Mouse (Mus musculus) intestine, embryonic 14.5 days (tissue): ENCODE results near the gene Esyt1. TPM values are rescaled to one million over a fixed set of nuclear protein-coding genes. Genes with fewer than 3 reads are reported as not detected.
"Not testable (repeated sequence)": the region's sequence is repeated elsewhere in the genome, so short reads cannot be mapped to it uniquely, and the experiment has no call there.

Experiments used
- ATAC-seq: fragments of 200-750 bp; cut with Nextera tagmentation; replicated peaks from 2 replicates; pipeline ENCODE4 v1.8.0; 2017; ENCODE audit warnings: low read depth, moderate number of reproducible peaks, moderate TSS enrichment, moderate library complexity; ENCODE audit not compliant: low FRiP score, low TSS enrichment
- DNase-seq: peaks from one replicate; pipeline ENCODE4 v3.0.0-alpha.2; 2018; ENCODE audit warnings: low spot score
- H3K27ac ChIP-seq: fragments of 300-500 bp; sonication (generic); 2 replicates; pipeline ENCODE4 v1.5.1; 2014; ENCODE audit warnings: low read depth, mild to moderate bottlenecking, control low read depth
- H3K27me3 ChIP-seq: fragments of 300-500 bp; sonication (generic); replicated peaks from 2 replicates; pipeline ENCODE4 v1.6.1; 2014; ENCODE audit warnings: low read length, control low read depth; ENCODE audit not compliant: control insufficient read depth, insufficient read depth
- H3K36me3 ChIP-seq: fragments of 300-500 bp; sonication (generic); 2 replicates; pipeline ENCODE4 v1.6.1; 2014; ENCODE audit warnings: low read length, control low read depth; ENCODE audit not compliant: control insufficient read depth, insufficient read depth
- H3K4me1 ChIP-seq: fragments of 300-500 bp; sonication (generic); replicated peaks from 2 replicates; pipeline ENCODE4 v1.6.1; 2014; ENCODE audit warnings: low read length, control low read depth, mixed read lengths; ENCODE audit not compliant: control insufficient read depth, insufficient read depth
- H3K4me2 ChIP-seq: fragments of 300-500 bp; sonication (generic); 2 replicates; pipeline ENCODE4 v1.6.1; 2014; ENCODE audit warnings: low read length
- H3K4me3 ChIP-seq: fragments of 300-500 bp; sonication (generic); 2 replicates; pipeline ENCODE4 v1.5.1; 2014; ENCODE audit warnings: low read depth, low read length, control low read depth, mixed read lengths
- H3K9ac ChIP-seq: fragments of 300-500 bp; sonication (generic); 2 replicates; pipeline ENCODE4 v1.6.1; 2014; ENCODE audit warnings: mild to moderate bottlenecking, low read length
- H3K9me3 ChIP-seq: fragments of 300-500 bp; sonication (generic); 2 replicates; pipeline ENCODE4 v1.6.1; 2016; ENCODE audit warnings: low read length, control low read depth; ENCODE audit not compliant: control insufficient read depth
- WGBS: fragments of 180-500 bp; shearing (Covaris S2); extraction: QIAGEN DNeasy Blood & Tissue Kit; methylation state at CpG from one replicate; pipeline ENCODE4 v1.1.7; 2014; 5-methylcytosine and 5-hydroxymethylcytosine counted together
- polyA plus RNA-seq: library from polyadenylated mRNA; unstranded; fragments of >200 nt; fragmentation: Nextera tagmentation; extraction: Ambion mirVana; gene quantifications from 2 replicates; pipeline ENCODE4 v1.2.1, GENCODE M21; 2014

Gene Esyt1
- polyA plus RNA-seq, 1 experiment from 2014 or later, result 28.0 TPM

- no peak for DNase-seq
- Histone ChIP-seq H3K27me3 (0 out of 2 replicates have a peak, but pooled peaks cover 6% of the 10 kb centered on the region), H3K9me3 (no peaks in the 10 kb centered on the region), H3K36me3 (peaks cover 53% of the 10 kb centered on the region), H3K27ac (no peak overlapping the region), H3K9ac (no peak overlapping the region), H3K4me1 (no peaks in the 10 kb centered on the region), H3K4me2 (no peak overlapping the region), H3K4me3 (no peak overlapping the region)
- ATAC-seq, result no peak
- WGBS, result 87% methylated on average over 4 of the region's 4 CpGs
Observed at GRCm38 (mm10) chr10:128515044-128515443, 10.6 kb downstream of the Esyt1 start.

- ATAC-seq, result no peak
- H3K27me3 ChIP-seq, result no peaks in the 10 kb centered on the region
- WGBS, result 80% methylated on average over 12 of the region's 12 CpGs
Observed at GRCm38 (mm10) chr10:128511761-128512160, 13.9 kb downstream of the Esyt1 start.

GRCm38 (mm10) chr10:128511189-128511588, 14.5 kb downstream of the Esyt1 start:
- Histone ChIP-seq H3K27me3 (no peaks in the 10 kb centered on the region), H3K4me2 (no peak overlapping the region)
- WGBS, result 89% methylated on average over 9 of the region's 9 CpGs

More at GRCm38 (mm10) chr10:128511761-128512160, 13.9 kb downstream of the Esyt1 start:
- DNase-seq, result no peak
- no peak overlapping the region for H3K4me3 ChIP-seq
- no peaks in the 10 kb centered on the region for H3K4me1 ChIP-seq
- H3K36me3 ChIP-seq, result peaks cover 53% of the 10 kb centered on the region
- H3K9me3 ChIP-seq, result no peaks in the 10 kb centered on the region
- H3K4me2 ChIP-seq, result no peak overlapping the region
- H3K9ac ChIP-seq, result no peak overlapping the region
- no peak overlapping the region for H3K27ac ChIP-seq

GRCm38 (mm10) chr10:128510301-128510700, 15.4 kb downstream of the Esyt1 start:
- ATAC-seq (no peak), DNase-seq (no peak)
- Histone ChIP-seq H3K27ac (no peak overlapping the region), H3K4me2 (no peak overlapping the region), H3K27me3 (no peaks in the 10 kb centered on the region), H3K9me3 (no peaks in the 10 kb centered on the region), H3K9ac (no peak overlapping the region), H3K4me1 (no peaks in the 10 kb centered on the region), H3K4me3 (no peak overlapping the region), H3K36me3 (peaks cover 42% of the 10 kb centered on the region)
- WGBS, result 89% methylated on average over 11 of the region's 11 CpGs

More at GRCm38 (mm10) chr10:128511189-128511588, 14.5 kb downstream of the Esyt1 start:
- ATAC-seq (no peak), DNase-seq (no peak)
- H3K9ac ChIP-seq, result no peak overlapping the region
- no peaks in the 10 kb centered on the region for H3K4me1 ChIP-seq
- no peak overlapping the region for H3K4me3 ChIP-seq
- H3K27ac ChIP-seq, result no peak overlapping the region
- peaks cover 51% of the 10 kb centered on the region for H3K36me3 ChIP-seq
- no peaks in the 10 kb centered on the region for H3K9me3 ChIP-seq

GRCm38 (mm10) chr10:128509831-128510230, 15.8 kb downstream of the Esyt1 start:
- Histone ChIP-seq H3K9me3 (no peaks in the 10 kb centered on the region), H3K4me3 (no peak overlapping the region), H3K27me3 (no peaks in the 10 kb centered on the region), H3K27ac (no peak overlapping the region), H3K36me3 (peaks cover 37% of the 10 kb centered on the region), H3K4me2 (no peak overlapping the region), H3K4me1 (no peaks in the 10 kb centered on the region), H3K9ac (no peak overlapping the region)
- ATAC-seq (no peak), DNase-seq (no peak)
- 59% methylated on average over 4 of the region's 4 CpGs for WGBS

- Histone ChIP-seq H3K4me2 (no peak overlapping the region), H3K9me3 (no peaks in the 10 kb centered on the region), H3K4me1 (no peaks in the 10 kb centered on the region), H3K4me3 (no peak overlapping the region), H3K27ac (no peak overlapping the region), H3K9ac (no peak overlapping the region), H3K36me3 (peaks cover 33% of the 10 kb centered on the region), H3K27me3 (no peaks in the 10 kb centered on the region)
- ATAC-seq (no peak), DNase-seq (no peak)
- 86% methylated on average over 9 of the region's 9 CpGs for WGBS
Observed at GRCm38 (mm10) chr10:128509203-128509602, 16.5 kb downstream of the Esyt1 start.

- peak overlapping the region; percentile 16; the same call in 1 of the 2 replicates for H3K27ac ChIP-seq
- no peaks in the 10 kb centered on the region for H3K4me1 ChIP-seq
- no peak for DNase-seq
- no peaks in the 10 kb centered on the region for H3K27me3 ChIP-seq
- H3K36me3 ChIP-seq, result peaks cover 24% of the 10 kb centered on the region
- H3K9ac ChIP-seq, result no peak overlapping the region
- no peaks in the 10 kb centered on the region for H3K9me3 ChIP-seq
- H3K4me3 ChIP-seq, result no peak overlapping the region
- H3K4me2 ChIP-seq, result no peak overlapping the region
- ATAC-seq, result no peak
- WGBS, result 57% methylated on average over 9 of the region's 9 CpGs
Observed at GRCm38 (mm10) chr10:128508260-128508659, 17.4 kb downstream of the Esyt1 start.

- Histone ChIP-seq H3K9ac (no peak overlapping the region), H3K4me2 (no peak overlapping the region), H3K9me3 (no peaks in the 10 kb centered on the region), H3K27me3 (no peaks in the 10 kb centered on the region), H3K36me3 (peaks cover 11% of the 10 kb centered on the region), H3K4me1 (peaks cover 5% of the 10 kb centered on the region; the same call in 1 of the 2 replicates), H3K4me3 (no peak overlapping the region), H3K27ac (no peak overlapping the region)
- WGBS, result 97% methylated on average over 14 of the region's 14 CpGs
- DNase-seq, result no peak
- no peak for ATAC-seq
Observed at GRCm38 (mm10) chr10:128505974-128506373, 19.7 kb downstream of the Esyt1 start.

- H3K4me2 ChIP-seq, H3K27me3 ChIP-seq, H3K27ac ChIP-seq, H3K9me3 ChIP-seq, H3K4me3 ChIP-seq, H3K9ac ChIP-seq, DNase-seq, ATAC-seq, H3K4me1 ChIP-seq: not testable (repeated sequence)
- 80% methylated on average over 5 of the region's 5 CpGs for WGBS
- H3K36me3 ChIP-seq, result peaks cover 11% of the 10 kb centered on the region
Observed at GRCm38 (mm10) chr10:128505371-128505667, 20.4 kb downstream of the Esyt1 start.
